Mouse (Mus musculus): ENCODE data around the gene Olfr127. TPM values are rescaled to one million over a fixed set of nuclear protein-coding genes. Genes with fewer than 3 reads are reported as not detected.
"Not testable (repeated sequence)": the region's sequence is repeated elsewhere in the genome, so short reads cannot be mapped to it uniquely, and the experiment has no call there.

Olfr127 gene
- total RNA-seq (2021) (not detected), polyA plus RNA-seq (2012; rRNA removed) (not detected in 2 replicates)
- long read RNA-seq = 0 reads

GRCm38 (mm10) chr17:37900137-37900536 lies at the start of gene Olfr127:
TSS of gene Olfr127 (plus strand) at chr17:37900437.
- no peak for DNase-seq

GRCm38 (mm10) chr17:37863901-37864300 lies 36.3 kb upstream of the Olfr127 start:
- no peak for DNase-seq

- DNase-seq = no peak
Observed at GRCm38 (mm10) chr17:37869676-37870205, 30.5 kb upstream of the Olfr127 start.

- DNase-seq = no peak
Observed at GRCm38 (mm10) chr17:37873830-37874229, 26.4 kb upstream of the Olfr127 start.

- DNase-seq = not testable (repeated sequence)
Observed at GRCm38 (mm10) chr17:37906821-37907220, 6.6 kb downstream of the Olfr127 start.

GRCm38 (mm10) chr17:37920248-37920647 lies 20.0 kb downstream of the Olfr127 start, which contains the start of gene Olfr128:
TSS of gene Olfr128 (plus strand) at chr17:37920548.
- DNase-seq = no peak

GRCm38 (mm10) chr17:37952979-37953378 lies 52.7 kb downstream of the Olfr127 start, which contains the start of gene Olfr761:
TSS of gene Olfr761 (minus strand) at chr17:37953079.
- no peak for DNase-seq

Other genes starting within 250 kb of the Olfr127 start
- not detected for gene Olfr117, start 236.7 kb upstream of the Olfr127 start, total RNA-seq (2021)
- not detected in 2 replicates for gene Olfr117, start 236.7 kb upstream of the Olfr127 start, polyA plus RNA-seq (2012; rRNA removed)
- gene Olfr118, start 233.4 kb upstream of the Olfr127 start, total RNA-seq (2021) = not detected
- gene Olfr118, start 233.4 kb upstream of the Olfr127 start, polyA plus RNA-seq (2012; rRNA removed) = not detected in 2 replicates
- gene Olfr119, start 203.9 kb upstream of the Olfr127 start, total RNA-seq (2021) = not detected
- not detected in 2 replicates for gene Olfr119, start 203.9 kb upstream of the Olfr127 start, polyA plus RNA-seq (2012; rRNA removed)
- not detected for gene Olfr120, start 178.6 kb upstream of the Olfr127 start, total RNA-seq (2021)
- gene Olfr120, start 178.6 kb upstream of the Olfr127 start, polyA plus RNA-seq (2012; rRNA removed) = not detected in 2 replicates
- gene Olfr121, start 151.6 kb upstream of the Olfr127 start, total RNA-seq (2021) = not detected
- gene Olfr121, start 151.6 kb upstream of the Olfr127 start, polyA plus RNA-seq (2012; rRNA removed) = not detected in 2 replicates
- gene Olfr122, start 131.8 kb upstream of the Olfr127 start, total RNA-seq (2021) = not detected
- not detected in 2 replicates for gene Olfr122, start 131.8 kb upstream of the Olfr127 start, polyA plus RNA-seq (2012; rRNA removed)
- gene Olfr123, start 106.9 kb upstream of the Olfr127 start, total RNA-seq (2021) = not detected
- not detected in 2 replicates for gene Olfr123, start 106.9 kb upstream of the Olfr127 start, polyA plus RNA-seq (2012; rRNA removed)
- gene Olfr124, start 100.5 kb upstream of the Olfr127 start, total RNA-seq (2021) = not detected
- gene Olfr124, start 100.5 kb upstream of the Olfr127 start, polyA plus RNA-seq (2012; rRNA removed) = not detected in 2 replicates
- gene Olfr125, start 67.5 kb upstream of the Olfr127 start, total RNA-seq (2021) = not detected
- not detected in 2 replicates for gene Olfr125, start 67.5 kb upstream of the Olfr127 start, polyA plus RNA-seq (2012; rRNA removed)
- gene Olfr126, start 53.0 kb upstream of the Olfr127 start, total RNA-seq (2021) = not detected
- gene Olfr126, start 53.0 kb upstream of the Olfr127 start, polyA plus RNA-seq (2012; rRNA removed) = not detected in 2 replicates
- gene Olfr128, start 20.1 kb downstream of the Olfr127 start, total RNA-seq (2021) = not detected
- not detected in 2 replicates for gene Olfr128, start 20.1 kb downstream of the Olfr127 start, polyA plus RNA-seq (2012; rRNA removed)
- not detected for gene Olfr761, start 52.6 kb downstream of the Olfr127 start, total RNA-seq (2021)
- not detected in 2 replicates for gene Olfr761, start 52.6 kb downstream of the Olfr127 start, polyA plus RNA-seq (2012; rRNA removed)
- not detected for gene Olfr129, start 159.6 kb downstream of the Olfr127 start, total RNA-seq (2021)
- not detected in 2 replicates for gene Olfr129, start 159.6 kb downstream of the Olfr127 start, polyA plus RNA-seq (2012; rRNA removed)
- gene Olfr130, start 163.5 kb downstream of the Olfr127 start, total RNA-seq (2021) = not detected
- not detected in 2 replicates for gene Olfr130, start 163.5 kb downstream of the Olfr127 start, polyA plus RNA-seq (2012; rRNA removed)
- not detected for gene Olfr131, start 188.3 kb downstream of the Olfr127 start, total RNA-seq (2021)
- gene Olfr131, start 188.3 kb downstream of the Olfr127 start, polyA plus RNA-seq (2012; rRNA removed) = not detected in 2 replicates
- not detected for gene Olfr132, start 234.1 kb downstream of the Olfr127 start, total RNA-seq (2021)
- gene Olfr132, start 234.1 kb downstream of the Olfr127 start, polyA plus RNA-seq (2012; rRNA removed) = not detected in 2 replicates
- not detected for gene Olfr133, start 244.8 kb downstream of the Olfr127 start, total RNA-seq (2021)
- not detected in 2 replicates for gene Olfr133, start 244.8 kb downstream of the Olfr127 start, polyA plus RNA-seq (2012; rRNA removed)